ENCODE assay signal across 14 mouse cellular contexts in the genomic region with DNA sequence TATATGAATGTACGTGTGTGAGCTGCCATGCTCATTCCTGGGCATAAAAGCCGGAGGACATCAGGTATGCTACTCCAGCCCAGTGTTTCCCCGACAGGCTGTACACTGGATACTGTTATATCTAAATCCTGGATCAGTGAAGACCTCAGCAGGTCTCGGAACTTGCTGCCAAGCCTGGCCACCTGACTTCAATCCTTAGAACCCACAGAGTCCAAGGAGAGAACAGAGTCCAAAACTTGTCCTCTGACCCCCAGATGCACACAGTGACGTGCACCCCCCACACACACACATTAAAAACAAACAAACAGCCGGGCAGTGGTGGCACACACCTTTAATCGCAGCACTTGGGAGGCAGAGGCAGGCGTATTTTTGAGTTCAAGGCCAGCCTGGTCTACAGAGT. TPM values are rescaled to one million over a fixed set of nuclear protein-coding genes. Genes with fewer than 3 reads are reported as not detected.
"Had no signal": no experiment of that assay in that cellular context is flagged by ENCODE, and none has a peak within 500 bp of the region (broad histone marks: within the 10 kb centered on the region; RNA-seq: fewer than 3 reads in every experiment).

No protein-coding gene starts in this region.

- H3K27ac ChIP-seq: hindbrain, embryonic 15.5 days; limb, embryonic 10.5 days; lung, embryonic 15.5 days; macrophage; neural tube, embryonic 13.5 days; stomach, postnatal 0 days had no signal

- H3K4me3 ChIP-seq: hindbrain, embryonic 15.5 days; limb, embryonic 10.5 days; lung, embryonic 15.5 days; neural tube, embryonic 13.5 days had no signal

- H3K27me3 ChIP-seq: hindbrain, embryonic 15.5 days; lung, embryonic 15.5 days; megakaryocyte, embryonic 14.5 days; neural tube, embryonic 13.5 days had no signal

- ATAC-seq: midbrain, embryonic 16.5 days had no signal

- H3K4me2 ChIP-seq: hindbrain, embryonic 15.5 days; lung, embryonic 15.5 days; midbrain, embryonic 11.5 days; neural tube, embryonic 13.5 days had no signal

- H3K9ac ChIP-seq: hindbrain, embryonic 15.5 days; lung, embryonic 15.5 days; neural tube, embryonic 13.5 days had no signal

- DNase-seq: lung, postnatal 14 days; right cerebral cortex, postnatal 25 days; thymus, adult 18-20 months; thymus, postnatal 14 days had no signal

- H3K9me3 ChIP-seq: hindbrain, embryonic 15.5 days; limb, embryonic 10.5 days; lung, embryonic 15.5 days; neural tube, embryonic 13.5 days had no signal

RNA-seq across cellular contexts. Expression of a gene that starts 49.8 kb away (rescaled TPM):
- polyA plus RNA-seq: liver, embryonic 16.5 days; macrophage; midbrain, embryonic 11.5 days had no signal
